Mouse (Mus musculus): ENCODE data around the gene Naa16.
"Not testable (repeated sequence)": the region's sequence is repeated elsewhere in the genome, so short reads cannot be mapped to it uniquely, and the experiment has no call there.

The Naa16 gene

DNA sequence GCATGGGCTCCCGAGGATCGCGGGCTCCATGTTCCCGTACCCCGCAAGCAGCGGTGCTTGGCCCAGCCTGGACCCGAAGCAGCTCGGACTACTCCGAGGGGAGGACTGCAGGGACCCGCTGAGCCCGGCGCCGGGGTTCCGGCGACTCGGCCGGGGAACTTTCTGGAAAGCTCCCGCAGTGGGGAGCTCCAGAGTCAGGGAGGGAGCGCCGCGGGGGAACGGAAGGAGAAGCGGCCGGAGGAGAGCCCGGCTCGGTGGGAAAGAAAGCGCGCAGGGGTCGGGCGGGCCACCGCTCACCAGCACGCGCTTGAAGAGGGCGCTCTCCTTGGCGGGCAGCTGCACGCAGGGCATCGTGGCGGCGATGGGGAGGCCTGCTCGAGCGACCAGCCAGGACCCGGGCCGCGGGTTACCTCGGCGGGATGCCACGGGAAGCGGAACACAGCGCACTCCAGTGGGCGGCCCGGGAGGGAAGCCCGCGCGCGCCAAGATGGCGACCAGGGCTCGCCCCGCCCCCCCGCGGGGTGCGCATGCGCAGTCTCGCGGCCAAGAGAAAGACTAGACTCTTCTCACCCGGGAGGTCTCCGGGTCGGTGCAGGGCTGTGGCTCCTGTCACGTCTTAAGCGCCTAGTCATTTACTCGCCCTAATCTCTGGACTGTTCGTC is at the start of gene Naa16:
Gene Naa16 (minus strand): TSS at position 514 of the 662 bp plus-strand sequence.
- peak; percentile 97 for DNase-seq (ENCODE audit: low read depth)

DNA sequence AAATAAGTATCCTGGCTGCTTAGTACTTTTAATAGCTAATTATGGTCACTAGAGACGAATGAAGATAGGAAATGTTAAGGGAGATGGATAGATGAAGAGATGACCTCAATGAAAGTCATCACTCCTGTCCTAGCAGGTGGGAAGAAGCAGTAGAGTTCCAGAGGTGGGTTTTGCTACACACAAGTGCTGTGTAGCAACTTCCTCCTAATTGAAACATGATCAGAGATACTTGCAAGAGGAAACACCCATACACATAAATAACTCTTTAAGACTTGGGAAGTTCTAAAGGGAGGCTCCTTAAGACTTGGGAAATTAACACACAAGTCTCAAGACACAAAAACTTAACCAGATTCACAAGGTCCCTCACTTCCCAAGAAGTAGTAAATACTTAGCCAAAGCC is 43.5 kb upstream of the Naa16 start:
- DNase-seq (ENCODE audit: low read depth): no peak

DNA sequence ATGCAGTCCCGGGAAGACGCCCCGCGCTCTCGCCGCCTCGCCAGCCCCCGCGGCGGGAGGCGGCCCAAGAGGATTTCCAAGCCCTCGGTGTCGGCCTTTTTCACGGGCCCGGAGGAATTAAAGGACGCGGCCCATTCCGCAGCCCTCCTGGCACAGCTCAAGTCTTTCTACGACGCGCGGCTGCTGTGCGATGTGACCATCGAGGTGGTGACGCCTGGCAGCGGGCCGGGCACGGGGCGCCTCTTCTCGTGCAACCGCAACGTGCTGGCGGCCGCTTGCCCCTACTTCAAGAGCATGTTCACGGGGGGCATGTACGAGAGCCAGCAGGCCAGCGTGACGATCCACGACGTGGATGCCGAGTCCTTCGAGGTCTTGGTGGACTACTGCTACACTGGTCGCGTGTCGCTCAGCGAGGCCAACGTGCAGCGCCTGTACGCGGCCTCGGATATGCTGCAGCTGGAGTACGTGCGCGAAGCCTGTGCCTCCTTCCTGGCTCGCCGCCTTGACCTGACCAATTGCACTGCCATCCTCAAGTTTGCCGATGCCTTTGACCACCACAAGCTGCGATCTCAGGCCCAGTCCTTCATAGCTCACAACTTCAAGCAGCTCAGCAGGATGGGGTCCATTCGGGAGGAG is 36.3 kb upstream of the Naa16 start:
- DNase-seq (ENCODE audit: low read depth): not testable (repeated sequence)

DNA sequence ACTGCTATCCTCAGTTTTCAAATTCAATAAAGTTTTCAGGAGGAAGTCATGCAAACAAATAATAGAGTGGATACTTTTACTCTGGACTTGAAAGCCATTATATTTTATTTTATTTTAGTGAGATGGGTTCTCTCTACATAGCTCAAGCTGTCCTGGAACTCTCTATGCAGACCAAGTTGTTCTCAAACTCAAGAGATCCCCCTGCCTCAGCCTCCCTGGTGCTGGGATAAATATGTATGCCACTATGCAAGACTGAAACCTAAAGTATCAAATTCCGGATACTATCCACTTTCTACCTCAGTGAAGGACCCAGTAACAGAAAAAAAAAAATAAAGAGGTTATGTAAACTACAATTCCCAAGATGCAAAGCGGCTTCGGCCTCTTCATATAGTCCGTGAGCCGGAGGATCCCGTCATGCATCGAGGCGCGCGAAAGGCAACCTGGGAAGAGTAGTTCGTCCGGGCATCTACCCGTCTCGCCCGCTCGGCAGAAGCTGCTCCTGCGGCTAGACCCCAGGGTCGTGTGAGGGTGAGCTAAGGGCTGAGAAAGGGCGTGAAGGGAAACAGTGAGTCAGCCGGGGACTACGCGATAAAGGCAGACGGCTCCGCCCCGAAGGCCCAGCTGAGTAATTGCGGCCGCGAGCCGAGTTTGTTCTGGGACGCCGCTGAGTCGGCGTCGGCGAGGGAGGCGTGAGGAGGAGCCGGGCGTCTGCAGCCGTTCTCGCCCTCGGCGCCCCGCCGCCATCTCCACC is 35.6 kb upstream of the Naa16 start, which contains the start of gene Kbtbd7:
Gene Kbtbd7 (plus strand): TSS at position 533 of the 751 bp plus-strand sequence.
- peak; percentile 97 for DNase-seq (ENCODE audit: low read depth)

DNA sequence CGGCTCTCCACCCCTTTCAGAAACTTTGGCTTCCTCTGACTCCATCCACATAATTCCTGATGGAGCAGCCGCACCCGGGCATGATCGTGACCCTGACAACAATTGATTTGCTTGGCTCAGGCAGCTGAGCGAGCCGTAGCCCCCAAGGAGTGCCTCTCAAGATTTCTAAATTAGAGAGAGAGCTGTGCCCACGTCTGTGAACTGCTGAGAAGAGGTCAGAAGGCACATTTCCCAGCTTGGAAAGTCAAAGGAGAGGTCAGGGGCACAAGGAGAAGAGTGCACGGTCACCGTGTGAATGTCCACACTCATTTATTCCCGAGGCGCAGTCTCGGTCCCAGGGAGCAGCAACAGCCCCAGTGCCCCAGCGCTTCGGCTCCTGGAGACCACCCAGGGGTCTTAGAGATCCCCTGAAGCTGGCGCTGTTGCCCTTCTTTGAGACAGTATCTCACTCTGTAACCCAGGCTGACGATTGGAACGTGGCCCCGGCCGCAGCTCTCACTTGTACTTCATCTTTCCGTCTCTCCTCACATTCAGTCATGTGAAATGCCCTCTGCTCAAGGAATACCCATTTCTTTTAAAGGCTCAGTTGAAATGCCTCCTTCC is 29.6 kb upstream of the Naa16 start:
- DNase-seq (ENCODE audit: low read depth): no peak

DNA sequence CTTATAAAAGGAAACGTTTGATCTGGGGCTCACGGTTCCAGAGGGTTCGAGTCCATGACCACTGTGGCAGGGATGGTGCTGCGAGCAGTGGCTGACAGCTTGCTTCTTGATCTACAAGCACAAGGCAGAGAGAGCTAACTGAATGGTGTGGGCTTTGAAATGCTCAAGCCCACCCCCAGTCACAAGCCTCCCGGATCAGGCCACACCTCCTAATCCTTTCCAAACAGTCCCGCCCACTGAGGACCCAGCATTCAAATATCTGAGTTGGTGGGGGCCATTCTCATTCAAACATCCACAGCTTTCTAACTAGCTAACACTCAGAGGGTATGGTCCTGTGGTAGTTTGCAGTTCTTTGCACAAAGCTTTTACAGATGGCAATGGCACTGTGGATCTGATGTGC is 22.5 kb upstream of the Naa16 start:
- DNase-seq (ENCODE audit: low read depth): no peak

DNA sequence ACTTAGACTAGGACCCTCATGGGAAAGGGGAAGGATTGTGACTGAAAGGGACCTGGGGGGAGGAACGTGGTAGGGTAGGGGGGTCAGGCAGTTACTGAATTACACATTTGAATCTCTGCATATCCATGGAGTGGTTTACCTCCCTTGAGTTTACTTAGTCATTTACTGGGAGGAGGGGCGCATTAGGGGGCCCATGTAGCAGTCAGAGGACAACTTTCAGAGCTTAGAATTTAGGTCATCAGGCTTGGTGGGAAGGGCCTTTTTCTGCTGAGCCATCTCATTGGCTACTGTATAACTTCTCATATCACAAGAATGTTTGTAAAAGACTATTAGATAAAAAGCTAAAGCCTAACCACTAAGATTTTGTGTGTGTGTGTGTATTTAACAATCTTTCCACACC is 20.1 kb upstream of the Naa16 start:
- no peak for DNase-seq (ENCODE audit: low read depth)

DNA sequence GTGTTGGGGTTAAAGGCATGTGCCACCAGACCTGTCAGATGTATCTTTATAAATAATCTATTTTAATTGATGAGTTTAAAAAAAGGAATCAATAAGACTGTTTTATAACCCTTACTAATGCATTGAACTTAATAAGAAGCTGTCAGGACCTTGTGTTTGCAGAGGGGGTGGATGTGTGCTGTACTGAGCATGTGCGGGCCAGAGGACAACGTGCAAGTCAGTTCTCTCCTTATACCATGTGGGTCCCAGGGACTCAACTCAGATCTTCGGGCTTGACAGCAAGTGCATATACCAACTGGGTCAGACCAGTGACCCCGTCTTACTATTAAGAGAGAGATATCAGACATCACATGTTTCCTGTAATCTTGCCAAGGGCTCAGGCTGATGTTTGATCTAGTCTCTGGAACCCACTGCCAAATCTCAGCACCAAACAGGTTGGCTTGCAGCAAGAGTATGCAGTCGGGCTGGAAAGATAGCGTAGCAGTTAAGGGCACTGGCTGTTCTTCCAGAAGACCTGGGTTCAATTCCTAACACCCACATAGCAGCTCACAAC is 18.8 kb upstream of the Naa16 start:
- DNase-seq (ENCODE audit: low read depth): no peak

DNA sequence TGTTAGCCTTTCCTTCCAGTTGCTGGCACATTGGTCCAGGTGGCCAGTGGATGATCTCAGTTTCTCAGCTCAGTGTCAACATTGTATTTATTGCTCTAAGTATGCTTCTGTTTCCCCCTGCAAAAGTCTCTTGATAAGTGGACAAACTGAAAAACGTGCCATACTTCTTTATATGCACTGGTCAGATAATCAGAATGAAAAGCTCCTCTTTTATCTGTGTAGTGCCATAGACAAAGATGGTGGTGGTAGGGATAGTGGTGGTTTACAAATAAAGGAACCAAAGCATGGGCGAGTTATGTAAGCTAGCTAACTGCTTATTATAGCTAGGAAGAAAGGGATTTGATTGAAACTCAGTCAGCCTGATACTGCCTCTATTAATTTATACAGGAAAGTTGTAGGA is 17.1 kb upstream of the Naa16 start:
- DNase-seq (ENCODE audit: low read depth): no peak

DNA sequence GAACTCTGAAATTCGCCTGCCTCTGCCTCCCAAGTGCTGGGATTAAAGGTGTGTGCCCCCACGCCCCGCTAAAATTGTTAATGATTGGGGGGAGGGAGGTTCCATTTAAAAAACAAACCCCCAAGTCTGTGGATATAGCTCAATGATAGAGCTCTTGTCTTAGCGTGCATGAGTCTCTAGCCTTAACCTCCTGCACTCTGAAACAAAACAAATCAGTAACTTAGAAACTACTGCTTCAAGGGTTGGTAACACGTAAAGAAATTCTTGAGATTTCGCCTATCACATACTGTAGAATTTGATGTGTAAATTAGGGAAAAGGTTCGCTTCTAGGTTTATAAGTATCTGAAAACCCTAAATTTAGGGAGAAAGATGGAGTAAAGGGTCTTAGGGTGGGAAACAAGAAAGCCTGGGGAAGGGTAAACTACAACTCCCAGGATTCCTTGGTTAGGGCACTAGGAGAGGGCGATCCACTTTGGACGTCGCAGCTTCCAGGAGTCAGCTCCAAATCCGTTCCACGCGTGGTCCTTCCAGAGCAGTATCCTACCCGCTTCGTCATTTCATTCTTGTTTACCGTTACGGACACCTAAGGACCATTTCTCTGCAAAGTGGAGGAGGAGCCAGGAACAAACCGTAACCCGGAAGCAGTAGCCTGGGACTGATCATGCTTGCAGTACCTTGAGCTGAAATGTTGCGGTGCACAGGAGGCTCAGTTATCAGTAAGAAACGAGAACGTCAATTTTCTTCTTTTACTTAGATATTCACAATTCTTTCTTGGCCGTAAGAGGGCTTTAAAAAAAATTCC is 6.9 kb upstream of the Naa16 start, which contains the start of gene Mtrf1:
Gene Mtrf1 (plus strand): TSS at position 452 of the 802 bp plus-strand sequence.
- DNase-seq (ENCODE audit: low read depth): peak; percentile 89

DNA sequence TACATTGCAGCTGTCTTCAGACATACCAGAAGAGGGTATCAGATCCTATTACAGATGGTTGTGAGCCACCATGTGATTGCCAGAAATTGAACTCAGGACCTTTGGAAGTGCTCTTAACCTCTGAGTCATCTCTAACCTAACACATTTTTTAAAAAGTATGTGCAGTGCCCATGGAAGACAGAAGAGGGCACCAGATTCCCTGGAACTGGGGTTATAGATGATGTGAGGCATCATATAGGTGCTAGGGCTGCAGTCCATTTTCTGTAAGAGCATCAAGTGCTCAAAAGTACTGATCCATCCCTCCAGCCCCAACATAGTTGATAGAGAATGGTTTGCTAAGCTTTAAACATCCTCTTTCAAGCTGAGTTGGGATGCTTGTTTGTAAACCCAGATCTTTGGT is 4.0 kb upstream of the Naa16 start:
- peak; percentile 92 for DNase-seq (ENCODE audit: low read depth)

DNA sequence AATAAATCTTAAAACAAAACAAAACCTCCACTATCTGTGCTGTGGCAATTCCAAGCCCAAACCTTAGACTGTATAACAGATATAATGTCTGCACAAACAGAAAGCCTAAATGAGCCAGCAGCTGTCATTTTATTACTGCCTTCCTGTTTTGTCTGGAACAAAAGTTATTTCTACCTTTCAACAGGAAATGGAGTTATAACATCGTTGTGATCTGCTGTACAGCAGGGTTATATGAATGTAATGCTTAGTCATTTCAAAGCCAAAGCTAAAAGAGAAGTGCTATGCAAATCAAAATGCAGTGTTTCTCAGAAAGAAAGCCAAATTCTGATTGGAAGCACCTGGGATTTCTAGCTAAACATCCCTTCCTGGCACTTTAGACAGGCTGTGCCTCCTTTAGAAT is 2.7 kb upstream of the Naa16 start:
- DNase-seq (ENCODE audit: low read depth): peak; percentile 79

DNA sequence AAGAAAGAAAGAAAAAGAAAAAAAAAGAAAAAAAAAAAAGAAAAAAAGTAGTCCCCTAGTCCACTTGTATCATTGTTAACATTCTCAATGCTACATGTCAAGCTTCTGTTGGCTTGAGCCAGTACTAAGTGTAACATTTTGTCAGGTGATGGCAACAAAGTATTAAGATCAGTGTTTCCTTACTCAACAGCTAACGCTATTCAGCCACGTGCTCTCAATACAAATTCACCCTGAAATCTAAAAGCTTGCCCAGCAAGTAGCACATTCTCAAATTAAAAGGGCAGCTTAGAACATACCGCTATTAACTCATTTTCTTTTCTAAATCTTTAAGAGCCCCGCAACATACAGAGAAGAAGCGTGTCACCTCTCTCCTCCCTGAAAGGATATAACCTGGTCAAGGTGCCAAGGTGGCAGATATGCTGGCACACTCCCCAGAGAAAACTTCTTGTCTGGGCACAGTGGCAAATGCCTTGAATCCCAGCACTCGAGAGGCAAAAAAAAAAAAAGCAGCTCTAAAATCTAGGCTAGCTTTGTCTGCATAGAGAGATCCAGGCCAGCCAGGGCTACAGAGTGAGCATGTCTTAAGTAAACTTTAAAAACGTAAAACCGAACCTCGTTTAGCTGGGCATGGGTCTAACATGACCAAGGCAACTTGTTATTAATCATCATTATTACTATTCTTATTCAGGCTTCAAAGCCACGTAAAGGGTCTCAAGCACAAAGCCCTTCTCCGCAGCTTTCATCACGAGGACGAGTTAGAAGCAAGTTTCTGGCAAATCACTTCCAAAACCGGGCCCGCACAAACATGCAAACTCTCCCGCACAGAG is 927 bp downstream of the Naa16 start:
- DNase-seq (ENCODE audit: low read depth): no peak

DNA sequence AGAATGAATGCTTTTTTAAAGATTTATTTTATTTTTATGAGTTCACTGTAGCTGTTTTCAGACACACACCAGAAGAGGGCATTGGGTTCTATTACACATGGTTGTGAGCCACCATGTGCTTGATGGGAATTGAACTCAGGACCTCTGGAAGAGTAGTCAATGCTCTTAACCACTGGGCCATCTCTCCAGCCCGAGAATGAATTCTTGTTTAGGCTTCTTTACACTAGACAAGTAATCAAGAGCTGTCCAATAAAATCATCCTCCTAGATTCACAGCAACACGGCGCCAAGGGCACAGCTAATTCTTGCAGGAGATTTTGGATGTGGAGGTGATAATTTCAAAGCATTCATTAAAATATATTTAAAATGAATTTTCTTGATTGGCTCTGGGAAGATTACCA is 2.3 kb downstream of the Naa16 start:
- DNase-seq (ENCODE audit: low read depth): no peak

DNA sequence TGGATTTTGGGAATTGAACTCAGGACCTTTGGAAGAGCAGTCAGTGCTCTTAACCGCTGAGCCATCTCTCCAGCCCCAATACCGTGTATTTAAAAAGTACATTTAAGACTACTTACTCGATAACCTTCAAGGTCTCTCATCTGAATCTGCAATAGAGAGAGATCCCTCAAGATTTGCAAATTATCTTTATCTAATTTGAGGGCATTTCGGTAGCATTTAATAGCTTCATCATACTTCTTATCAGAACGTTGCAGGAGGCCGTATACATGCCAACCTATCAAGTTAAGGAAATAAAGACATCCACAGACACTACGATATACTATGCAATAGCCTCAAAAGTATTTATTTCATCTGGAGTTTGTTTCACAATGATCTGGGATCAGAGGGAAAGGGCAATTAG is 7.5 kb downstream of the Naa16 start:
- DNase-seq (ENCODE audit: low read depth): no peak

DNA sequence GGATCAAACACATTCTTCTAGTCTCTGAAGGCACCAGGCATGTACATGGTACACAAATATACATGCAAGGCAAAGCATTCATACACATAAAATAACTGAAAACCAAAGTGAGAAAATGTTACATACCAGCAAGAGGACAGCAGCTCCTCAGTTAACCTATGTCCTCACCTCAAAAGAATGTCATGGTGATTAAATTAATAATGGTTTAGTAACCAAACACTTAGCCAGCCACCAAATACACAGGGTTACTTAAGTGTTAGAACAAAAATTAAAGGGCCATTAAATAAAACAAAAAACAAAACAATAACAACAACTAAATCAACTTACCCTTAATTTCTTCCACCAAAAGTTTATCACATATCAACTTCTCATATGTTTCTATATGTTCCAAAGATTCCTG is 13.5 kb downstream of the Naa16 start:
- no peak for DNase-seq (ENCODE audit: low read depth)

DNA sequence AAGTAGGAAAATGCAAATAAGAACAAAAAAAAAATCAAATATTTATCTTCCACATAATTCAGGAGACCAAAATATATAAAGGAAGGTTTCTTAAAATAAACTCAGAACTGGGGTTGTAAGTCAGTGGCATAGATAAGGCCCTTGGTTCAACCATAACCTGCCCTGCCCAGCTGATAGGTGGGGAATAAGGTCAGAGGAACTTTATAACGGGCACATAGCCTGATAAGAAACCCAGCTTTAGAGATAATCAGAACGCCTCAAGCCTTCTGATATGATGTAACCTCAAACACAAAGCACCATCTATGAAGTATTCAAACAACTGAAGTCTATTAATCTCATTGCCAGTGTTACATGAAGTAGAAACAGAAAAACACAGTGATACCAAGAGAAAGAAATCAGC is 32.5 kb downstream of the Naa16 start:
- DNase-seq (ENCODE audit: low read depth): no peak

DNA sequence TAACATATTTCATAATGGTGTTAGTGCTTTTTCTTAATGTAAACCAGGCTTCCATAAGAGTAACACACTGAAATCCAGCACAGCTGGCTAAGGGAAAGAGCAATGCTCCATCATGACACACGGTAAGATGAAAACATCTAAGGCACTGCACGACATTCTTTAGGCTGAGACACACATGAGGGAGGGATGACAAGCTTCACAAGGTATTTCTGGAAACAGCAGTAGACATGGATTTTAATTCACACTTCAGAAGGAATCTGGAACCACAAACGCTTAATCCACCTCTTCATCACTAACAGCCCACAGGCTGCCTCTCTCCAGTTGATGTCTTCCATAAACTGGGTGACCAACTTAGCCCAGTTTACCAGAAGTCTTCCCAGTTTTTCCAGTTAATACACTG is 44.2 kb downstream of the Naa16 start:
- DNase-seq (ENCODE audit: low read depth): no peak

DNA sequence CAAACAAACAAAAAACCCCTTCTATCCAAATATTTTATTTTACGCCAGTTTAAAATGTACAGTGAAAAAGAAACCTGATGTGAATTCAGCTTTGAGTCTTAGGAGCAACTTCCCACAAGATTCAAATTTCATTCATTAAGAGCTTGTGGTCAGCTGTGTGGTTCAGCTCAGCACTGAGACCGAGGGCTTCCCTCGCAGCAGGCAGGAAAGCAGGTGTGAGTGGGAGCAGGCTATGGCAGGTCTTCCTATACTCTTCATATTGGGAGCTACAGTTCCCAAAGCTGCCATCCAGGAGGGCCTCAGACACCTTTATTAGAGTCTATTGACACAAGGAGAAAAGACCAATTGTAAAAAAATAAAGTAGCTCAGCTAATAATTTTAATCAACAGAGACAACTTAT is 55.0 kb downstream of the Naa16 start:
- DNase-seq (ENCODE audit: low read depth): no peak

DNA sequence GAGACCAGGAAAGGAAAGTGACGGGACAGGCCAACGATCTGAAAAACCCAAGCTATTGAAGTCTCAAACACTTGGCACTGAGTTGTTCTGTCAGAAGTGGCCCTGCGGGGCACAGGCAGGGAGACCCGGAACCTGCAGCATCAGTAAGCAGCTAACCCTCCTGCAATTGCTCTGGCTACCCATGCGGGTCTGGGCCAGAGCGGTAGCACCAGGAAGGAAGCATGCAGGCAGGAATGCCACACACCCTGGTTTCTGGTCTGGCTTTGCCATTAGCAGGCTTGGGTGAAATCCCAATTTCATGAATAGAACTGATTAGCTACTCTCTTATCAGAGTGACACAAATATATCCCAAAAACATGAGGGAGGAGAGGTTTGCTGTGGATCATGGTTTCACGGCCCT is 58.6 kb downstream of the Naa16 start:
- DNase-seq (ENCODE audit: low read depth): no peak

Measured in induced T-regulatory cell, adult 2 months (primary cell).